Mouse (Mus musculus) heart, adult 8-10 months (tissue): ENCODE results near the gene Actr10. TPM values are rescaled to one million over a fixed set of nuclear protein-coding genes. Genes with fewer than 3 reads are reported as not detected.

Source experiments
- DNase-seq: peaks from one replicate; pipeline ENCODE4 v3.0.0; 2022; ENCODE audit warnings: low spot score
- total RNA-seq, 4 experiments: library from RNA; stranded (reverse); gene quantifications; 2 replicates each; pipeline ENCODE4 v1.2.4; 2022

Actr10 gene
- total RNA-seq, 4 experiments from 2014 or later: 120 to 137 (median 129) TPM

DNA sequence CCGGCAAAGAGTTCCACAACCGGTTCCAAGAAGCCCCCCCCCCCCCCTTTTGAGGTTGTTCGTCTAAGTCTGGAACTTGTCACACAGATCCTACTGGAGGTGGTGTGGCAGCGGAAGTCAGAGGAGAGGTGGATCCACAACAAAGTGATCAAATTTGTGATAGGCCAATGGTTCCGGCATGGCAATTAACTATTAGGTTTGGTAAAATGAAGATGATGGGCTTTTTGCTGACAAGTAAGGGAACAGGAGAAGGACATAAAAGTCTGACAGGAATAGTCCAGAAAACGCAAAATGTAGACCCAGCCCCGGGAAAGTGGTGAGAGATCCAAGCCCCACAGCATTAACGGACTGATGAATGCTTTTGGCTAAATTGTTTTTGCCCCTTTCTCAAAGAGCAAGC is 29.9 kb downstream of the Actr10 start:
- DNase-seq: peak; percentile 21

GRCm38 (mm10) chr12:70968141-70968790 is 30.6 kb downstream of the Actr10 start:
- DNase-seq: peak; percentile 85

DNA sequence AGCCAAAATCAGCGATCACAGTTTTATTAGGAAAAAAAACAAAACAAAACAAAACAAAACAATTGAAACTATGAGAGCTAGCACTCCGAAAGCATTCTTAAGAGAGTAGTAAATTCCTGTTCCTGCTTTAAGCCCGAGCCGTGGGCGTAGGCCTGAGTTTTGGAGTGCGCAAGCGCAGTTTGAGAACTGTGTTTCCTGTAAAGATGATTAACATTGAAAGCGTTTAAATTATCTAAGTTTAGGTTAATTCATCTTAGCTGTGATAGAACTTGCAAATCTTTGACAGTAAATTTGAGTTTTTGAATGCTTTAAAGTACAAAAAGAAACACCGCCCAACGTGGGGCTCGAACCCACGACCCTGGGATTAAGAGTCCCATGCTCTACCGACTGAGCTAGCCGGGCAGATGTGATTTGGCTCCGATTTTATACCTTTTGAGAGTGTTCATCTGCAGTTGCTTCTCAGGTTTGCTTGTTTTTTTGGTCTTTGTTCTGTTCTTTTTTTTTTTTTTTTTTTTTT is 31.2 kb downstream of the Actr10 start:
- DNase-seq: peak; percentile 93

GRCm38 (mm10) chr12:70969485-70970184 is 32.0 kb downstream of the Actr10 start:
- peak; percentile 69 for DNase-seq

- no peak for DNase-seq
Observed at GRCm38 (mm10) chr12:70973831-70974230, 36.2 kb downstream of the Actr10 start.

DNA sequence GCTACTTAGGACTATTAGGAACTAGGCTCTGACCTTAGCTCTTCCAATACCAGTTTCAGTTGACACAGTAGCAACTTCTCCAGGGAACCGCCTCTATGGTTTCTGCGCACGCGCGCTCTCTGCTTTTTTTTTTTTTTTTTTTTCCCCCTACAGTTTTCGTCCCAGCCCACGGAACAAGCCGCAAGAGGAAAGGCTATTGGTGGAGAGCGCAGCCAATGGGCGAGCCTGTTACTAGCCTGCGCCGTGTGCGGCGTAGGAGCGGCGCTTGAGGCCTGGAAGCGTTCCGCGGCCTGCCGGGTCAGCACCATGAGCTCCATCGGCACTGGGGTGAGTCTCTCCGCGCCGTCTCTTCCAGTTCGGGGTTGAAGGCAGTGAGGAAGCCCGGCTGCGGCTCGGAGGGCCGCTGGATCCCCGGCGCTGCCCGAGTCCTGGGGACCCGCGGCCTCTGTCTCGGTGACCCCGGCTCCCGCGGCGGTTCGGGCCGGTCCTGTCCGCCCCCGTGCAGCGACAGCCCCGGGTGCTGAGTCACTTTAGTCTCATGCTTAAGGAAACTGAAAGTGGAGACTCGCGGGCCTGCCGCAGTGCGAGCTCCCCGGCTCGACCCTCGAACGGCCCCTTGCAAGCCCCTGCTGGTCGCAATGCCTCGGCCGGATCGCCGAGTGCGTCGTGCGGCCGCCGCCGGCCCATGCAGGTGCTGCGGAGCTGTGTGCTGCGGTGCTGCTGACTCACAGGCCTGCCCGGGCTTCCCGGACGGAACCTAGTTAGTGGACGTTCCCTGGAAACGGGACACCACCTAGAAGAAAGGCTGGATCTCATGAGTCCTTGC is 37.0 kb downstream of the Actr10 start, which contains the start of gene Psma3:
Gene Psma3, plus strand, starts transcription at position 181 of the 826 bp plus-strand sequence.
- peak; percentile 92 for DNase-seq

- DNase-seq: no peak
Observed at GRCm38 (mm10) chr12:70975406-70975805, 37.7 kb downstream of the Actr10 start.

DNA sequence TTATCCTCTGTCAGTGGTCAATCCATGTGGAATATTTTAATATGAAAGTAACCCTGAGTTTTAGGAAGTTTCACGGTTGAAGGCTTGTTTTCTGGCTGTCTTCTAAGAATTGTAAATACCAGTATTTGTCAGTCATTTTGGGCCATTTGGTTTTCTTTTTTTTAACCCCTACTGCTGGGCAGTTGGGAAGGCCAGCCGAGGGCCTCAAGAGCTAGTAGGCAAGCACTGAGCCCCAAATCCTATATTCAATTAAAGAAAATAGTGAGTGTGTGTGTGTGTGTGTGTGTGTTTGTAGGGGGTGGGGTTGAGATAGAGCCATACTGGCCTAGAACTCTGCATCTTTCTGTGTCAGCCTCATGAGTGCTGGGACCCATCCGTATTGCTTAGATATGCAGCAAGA is 38.2 kb downstream of the Actr10 start:
- DNase-seq: no peak

DNA sequence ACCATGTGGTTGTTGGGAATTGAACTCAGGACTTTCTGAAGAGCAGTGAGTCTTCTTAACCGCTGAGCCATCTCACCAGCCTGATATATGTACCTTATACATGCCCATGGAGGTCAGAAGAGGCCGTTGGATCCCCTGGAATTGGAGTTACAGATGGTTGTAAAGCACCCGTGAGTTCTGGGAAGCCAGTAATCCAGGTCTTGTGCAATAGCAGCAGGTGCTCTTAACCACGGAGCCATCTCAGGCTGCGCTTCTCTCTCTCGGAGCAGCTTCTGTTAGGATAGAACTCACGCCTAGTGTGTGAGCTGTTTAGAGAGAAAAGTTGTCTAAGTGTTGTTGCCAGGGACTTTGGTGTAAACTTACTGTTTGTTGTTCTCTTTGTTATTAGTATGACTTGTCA is 40.7 kb downstream of the Actr10 start:
- DNase-seq: no peak

GRCm38 (mm10) chr12:70984855-70985550 is 47.3 kb downstream of the Actr10 start:
- DNase-seq: no peak

- DNase-seq: no peak
Observed at GRCm38 (mm10) chr12:70997225-70997624, 59.6 kb downstream of the Actr10 start.

- peak; percentile 72 for DNase-seq
Observed at GRCm38 (mm10) chr12:70999423-70999903, 61.8 kb downstream of the Actr10 start.

DNA sequence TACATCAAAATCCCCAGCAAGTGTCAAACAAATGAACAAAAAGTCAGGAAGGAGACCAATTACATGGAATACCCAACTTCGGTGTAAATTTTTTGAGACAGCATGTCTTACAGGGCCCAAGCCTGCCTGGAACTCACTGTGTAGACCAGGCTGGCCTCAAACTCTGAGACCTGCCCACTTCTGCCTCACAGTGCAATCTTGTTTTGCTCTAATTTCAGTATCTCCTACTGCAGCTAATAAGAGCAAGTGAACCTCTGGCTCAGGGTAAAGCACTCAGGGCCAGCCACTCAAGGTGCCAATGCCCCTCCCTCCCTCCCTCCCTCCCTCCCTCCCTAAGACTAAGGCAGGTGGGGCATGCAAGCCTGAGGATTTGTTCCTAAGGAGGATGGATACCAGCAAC is 62.7 kb downstream of the Actr10 start:
- no peak for DNase-seq

GRCm38 (mm10) chr12:71001456-71001855 is 63.8 kb downstream of the Actr10 start:
- DNase-seq: no peak

DNA sequence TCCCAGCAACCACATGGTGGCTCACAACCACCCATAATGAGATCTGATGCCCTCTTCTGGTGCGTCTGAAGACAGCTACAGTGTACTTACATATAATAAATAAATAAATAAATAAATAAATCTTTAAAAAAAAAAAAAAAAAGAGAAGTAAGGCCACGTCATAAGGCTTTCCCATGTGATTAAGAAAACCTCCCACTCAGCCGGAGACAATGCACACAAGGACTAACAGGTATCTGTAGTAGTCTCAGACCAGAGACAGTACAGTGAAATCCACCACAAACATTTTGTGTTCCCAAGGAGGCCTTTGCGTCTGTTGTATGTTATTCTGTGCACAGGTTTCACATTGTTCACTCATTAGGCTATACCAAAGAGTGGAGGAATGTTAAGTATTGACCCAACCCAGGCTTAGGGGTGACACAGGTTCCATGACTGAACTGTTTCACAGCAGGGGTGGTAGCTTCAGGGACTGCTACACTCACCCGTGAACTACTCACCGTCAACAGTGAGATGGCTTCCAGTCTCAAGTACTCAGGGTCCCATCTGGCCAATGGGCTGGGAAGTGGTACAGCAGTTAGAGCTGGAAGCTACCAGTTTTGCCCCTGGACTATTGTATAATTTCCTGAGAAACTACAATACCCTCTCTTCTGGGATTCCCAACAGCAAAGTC is 66.2 kb downstream of the Actr10 start:
- DNase-seq: no peak

DNA sequence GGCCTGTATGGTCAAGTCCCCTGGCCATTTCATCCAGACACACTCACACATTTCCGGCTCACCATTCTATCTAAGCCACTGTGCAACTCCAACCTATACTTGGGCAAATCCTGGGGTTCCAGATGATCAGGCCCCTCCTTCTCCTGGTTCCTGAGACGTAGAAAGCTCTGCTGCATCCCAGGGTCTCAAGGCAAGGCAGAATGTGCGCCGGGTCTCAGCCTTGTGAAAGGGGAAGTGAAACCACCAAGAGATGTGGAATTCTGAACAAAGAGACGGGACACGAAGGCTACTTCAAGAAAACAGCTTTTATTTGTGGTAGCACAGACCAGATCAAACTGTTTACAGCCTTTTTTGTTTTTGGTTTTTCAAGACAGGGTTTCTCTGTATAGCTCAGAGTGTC is 68.5 kb downstream of the Actr10 start:
- no peak for DNase-seq

- no peak for DNase-seq
Observed at GRCm38 (mm10) chr12:71006901-71007300, 69.2 kb downstream of the Actr10 start.

GRCm38 (mm10) chr12:71009769-71010168 is 72.1 kb downstream of the Actr10 start:
- DNase-seq: peak; percentile 77
